Mouse (Mus musculus) adrenal gland, postnatal 25 days (tissue): Measurements from ENCODE around the gene Atp6v1fnb. TPM values are rescaled to one million over a fixed set of nuclear protein-coding genes. Genes with fewer than 3 reads are reported as not detected.

Experiments used
- DNase-seq: peaks from one replicate; pipeline ENCODE4 v3.0.0; 2021; ENCODE audit warnings: mixed read lengths
- long read RNA-seq: library from polyadenylated mRNA; stranded (forward); transcript quantifications from one replicate; pipeline ENCODE4 v2.0.0, GENCODE M21; 2021
- total RNA-seq: library from RNA; stranded (reverse); gene quantifications from 2 replicates; pipeline ENCODE4 v1.2.3, GENCODE M21; 2021

The Atp6v1fnb gene
- total RNA-seq = not detected in 2 replicates
- long read RNA-seq = 0 reads

DNA sequence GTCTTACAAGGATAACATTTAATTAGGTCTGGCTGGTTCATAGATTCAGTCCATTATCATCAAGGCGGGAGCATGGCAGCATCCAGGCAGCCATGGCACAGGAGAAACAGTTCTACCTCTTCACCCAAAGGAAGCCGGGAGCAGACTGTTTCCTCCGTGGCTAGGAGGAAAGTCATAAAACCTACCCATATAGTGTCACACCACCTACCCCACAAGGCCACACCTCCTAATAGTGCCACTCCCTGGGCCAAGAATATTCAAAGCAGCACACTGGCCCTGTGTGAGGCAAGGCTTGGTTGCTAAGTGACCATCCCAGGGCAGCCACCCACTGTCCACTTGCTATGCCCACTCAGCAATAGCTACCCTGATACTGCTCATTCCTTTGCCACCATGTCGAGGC, at the start of gene Atp6v1fnb:
Gene Atp6v1fnb (plus strand): TSS at position 301 of the 400 bp plus-strand sequence.
- DNase-seq = no peak

DNA sequence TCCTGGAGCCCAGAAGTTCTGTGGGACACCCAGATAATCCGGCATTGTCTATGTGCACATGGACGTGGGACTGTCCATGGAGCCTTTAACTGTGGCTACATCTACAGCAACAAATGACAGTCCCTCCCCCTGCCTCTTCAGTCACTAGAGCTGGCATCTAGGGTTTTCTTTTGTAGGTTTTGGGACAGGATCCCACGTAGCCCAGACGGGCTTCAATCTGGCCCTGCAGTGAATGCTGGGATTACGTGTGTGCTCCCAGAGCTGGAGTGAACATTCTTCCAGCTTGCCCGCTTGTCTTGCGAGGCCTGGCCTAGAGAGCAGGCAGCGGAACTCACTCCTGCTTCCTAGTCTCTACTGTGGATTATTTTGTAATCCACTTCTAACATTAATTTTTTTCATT, 46.1 kb upstream of the Atp6v1fnb start:
- DNase-seq = no peak

DNA sequence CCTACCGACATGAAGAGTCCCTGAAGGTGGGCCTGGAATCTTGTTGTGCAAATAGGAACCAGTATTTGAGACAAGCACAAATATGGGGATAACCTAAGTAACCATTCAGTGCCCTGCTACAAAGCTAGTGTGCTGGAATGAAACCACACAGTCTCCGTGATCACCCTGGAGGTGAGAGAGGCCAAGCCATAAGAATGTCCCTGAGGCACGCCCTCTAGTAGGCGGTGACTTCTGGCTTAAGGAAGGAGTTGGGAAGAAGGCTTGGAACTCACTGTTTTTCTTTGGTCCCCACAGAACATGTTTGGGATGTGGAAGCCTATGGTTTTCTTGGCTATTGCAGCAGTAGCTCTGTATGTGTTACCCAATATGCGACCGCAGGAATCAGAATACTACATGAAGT, 44.9 kb upstream of the Atp6v1fnb start:
- no peak for DNase-seq

DNA sequence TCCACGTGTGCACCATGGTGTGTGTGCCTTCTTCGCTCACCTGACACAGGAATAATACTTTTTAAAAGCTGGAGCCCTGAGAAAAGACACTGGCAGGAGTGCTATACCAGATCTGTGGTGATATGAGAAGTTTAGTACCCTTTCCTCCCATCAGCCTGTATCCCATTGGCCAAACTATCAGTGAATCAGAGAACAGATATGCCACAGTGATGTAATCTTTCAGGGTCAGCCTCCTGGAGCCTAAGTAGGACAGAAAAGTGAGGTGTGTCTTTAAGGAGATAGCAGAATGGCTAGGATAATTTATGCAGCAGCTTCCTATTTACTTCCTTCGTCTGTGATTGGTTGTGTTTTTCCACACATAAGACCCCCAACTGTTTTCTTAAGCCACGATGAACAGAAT, 43.1 kb upstream of the Atp6v1fnb start:
- DNase-seq = no peak

DNA sequence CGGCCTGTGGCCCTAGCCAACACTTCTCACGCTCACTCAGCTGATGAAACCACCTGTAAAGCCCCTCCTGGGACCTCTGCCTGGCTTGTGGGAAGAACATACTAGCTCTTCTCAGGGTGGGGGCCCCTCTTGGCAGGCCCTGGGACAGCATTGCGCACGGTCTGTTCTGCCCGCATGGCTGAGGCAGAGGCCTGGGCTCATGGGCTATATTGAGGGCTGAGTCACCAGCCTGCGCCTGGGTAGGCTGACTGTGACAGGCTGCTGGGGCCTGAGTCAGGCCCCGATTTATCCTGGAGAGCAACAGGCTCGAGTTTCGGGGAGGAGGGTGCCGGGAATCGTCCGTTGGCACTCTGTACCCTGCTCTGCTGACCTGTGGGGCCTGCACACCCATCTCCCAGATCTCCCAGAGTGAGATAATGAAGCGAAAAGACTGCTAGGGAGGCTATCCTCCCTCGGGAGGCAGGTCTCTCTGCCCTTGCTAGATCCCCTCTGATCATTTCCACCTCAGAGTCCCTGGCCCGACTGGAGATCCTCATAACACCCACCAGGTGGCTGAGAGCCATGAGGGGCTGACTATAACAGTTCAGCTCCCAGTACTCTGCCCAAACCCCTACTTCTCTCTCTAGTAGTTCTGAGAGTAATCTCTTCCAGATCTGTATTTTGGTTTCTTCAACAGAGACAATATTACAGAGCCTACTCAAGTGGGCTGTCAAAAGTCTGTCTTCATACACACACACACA, 40.4 kb upstream of the Atp6v1fnb start:
- DNase-seq = no peak

DNA sequence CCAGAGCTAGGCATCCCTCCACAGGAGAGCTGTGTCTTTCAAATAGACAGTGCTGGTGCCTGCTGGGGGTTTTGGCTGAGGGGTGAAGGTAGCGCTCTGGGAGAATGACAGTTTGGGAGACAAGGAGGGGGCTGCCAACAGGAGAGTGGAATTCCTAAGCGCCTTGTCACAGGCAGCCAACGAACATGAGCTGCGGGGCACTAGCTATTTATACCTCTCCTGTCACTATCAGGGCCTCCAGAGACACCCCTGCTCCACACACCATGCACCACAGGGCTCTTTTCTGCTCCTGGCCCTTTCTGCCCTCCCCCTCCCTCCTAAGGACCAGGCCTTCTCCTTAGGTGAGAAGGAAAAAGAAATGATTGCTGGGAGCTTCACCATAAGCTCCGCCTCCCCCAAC, 39.8 kb upstream of the Atp6v1fnb start:
- no peak for DNase-seq

DNA sequence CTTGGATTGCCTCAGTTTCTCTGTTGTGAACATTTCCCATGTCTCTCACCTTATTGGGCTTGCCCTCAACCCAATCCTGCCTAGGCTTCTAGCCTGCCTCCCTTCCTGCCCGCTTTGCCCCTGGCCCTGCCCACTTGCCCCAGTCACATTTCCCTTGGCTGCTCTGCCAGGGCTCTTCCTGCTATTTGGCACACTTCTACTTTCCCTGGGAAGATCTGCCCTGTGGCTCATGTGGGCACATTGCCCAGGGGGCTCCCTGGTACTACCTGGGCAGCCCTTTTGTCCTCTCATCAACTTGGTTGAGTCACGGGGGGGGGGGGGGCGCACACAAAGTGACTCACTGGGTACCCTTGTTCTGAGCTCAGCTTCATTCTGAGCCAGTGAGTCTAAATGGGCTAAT, 39.1 kb upstream of the Atp6v1fnb start:
- DNase-seq = no peak

DNA sequence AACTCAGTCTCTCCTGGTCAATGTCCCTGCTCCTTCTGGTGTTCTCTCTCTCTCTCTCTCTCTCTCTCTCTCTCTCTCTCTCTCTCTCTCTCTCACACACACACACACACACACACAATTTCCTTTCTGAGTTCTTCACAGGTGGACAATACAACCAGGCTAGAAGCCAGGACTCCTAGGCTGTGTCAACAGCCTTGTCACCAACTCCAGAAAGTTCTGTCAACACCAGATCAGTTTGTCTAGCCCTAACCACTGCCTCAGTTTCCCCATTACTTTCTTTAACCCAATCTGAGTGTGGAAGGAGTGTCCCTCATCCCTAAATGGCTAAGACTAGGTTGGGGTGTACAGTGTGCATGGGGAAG, 38.6 kb upstream of the Atp6v1fnb start:
- DNase-seq = no peak

DNA sequence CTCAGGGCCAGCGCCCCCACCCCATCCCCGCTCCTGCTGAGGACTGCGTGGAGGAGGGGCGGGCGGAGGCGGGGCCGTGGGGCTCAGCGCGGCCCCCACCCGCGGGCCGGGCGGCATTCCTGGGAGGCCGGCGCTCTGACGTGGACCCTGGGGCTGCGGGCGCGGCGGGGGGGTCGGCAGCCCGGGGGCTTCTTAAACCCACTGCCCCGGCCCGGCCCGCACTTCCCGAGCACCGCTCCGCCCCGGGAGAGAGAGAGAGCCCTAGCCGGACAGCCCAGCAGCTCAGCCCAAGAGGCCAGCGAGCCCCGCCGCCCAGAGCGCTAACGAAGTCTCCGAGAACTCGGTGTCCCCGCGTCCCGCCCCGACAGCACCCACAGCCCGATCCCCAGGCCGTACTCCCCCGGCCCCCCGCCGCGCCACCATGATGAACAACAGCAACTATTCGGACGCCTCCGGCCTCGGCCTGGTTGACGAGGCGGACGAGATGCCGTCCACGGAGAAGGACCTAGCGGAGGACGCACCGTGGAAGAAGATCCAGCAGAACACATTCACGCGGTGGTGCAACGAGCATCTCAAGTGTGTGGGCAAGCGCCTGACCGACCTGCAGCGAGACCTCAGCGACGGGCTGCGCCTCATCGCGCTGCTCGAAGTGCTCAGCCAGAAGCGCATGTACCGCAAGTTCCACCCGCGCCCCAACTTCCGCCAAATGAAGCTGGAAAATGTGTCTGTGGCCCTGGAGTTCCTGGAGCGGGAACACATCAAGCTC, 38.0 kb upstream of the Atp6v1fnb start, which contains the start of gene Flnc:
Gene Flnc (plus strand): TSS at position 219 of the 766 bp plus-strand sequence.
- DNase-seq = peak; percentile 26

DNA sequence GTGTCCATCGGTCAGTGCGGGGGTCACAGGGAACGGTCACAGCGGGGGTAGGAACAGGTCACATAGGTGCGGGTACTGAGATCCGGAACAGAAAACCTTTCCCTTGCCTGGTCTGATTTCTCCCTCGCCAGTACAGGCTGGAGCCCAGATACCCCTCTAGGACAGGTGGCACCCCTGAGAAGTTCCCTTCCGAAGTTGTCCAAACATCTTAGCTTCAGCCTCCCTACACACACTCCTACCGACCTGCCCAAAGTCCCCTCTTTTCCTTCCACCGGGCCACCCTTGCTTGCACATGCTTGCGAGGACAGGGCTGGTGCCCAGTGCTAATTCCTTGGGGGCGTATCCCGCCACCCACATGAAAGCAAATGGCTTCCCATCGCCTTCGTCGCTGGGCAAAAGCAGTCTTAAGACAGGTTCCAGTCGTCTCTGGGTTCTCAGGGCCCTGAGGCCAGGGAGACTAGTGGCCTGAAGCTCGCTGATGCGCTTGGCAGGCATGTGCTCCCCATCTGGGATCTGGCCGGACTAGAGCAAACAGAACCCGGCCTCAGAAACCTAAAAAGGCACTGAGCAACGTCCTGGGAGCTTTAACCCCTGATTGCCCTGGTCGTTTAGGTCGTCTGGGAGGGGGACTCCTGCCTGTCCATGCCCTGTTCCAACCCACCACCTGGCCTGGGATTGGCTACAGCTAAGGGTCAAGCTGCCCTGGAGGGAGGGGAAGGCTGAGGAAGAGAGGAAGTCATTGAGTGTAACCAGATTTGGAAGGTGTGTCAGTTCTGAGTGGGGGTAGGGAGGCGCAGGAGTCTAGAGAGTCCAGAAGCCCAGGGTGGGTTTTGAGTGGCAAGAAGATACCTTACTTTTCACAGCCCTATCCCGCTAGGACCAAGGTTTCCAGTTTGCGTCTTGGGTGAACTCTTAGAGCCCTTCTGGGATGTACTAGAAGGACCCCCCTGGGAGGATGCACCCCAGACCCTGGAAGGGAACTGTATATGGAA, 37.1 kb upstream of the Atp6v1fnb start:
- DNase-seq = no peak

DNA sequence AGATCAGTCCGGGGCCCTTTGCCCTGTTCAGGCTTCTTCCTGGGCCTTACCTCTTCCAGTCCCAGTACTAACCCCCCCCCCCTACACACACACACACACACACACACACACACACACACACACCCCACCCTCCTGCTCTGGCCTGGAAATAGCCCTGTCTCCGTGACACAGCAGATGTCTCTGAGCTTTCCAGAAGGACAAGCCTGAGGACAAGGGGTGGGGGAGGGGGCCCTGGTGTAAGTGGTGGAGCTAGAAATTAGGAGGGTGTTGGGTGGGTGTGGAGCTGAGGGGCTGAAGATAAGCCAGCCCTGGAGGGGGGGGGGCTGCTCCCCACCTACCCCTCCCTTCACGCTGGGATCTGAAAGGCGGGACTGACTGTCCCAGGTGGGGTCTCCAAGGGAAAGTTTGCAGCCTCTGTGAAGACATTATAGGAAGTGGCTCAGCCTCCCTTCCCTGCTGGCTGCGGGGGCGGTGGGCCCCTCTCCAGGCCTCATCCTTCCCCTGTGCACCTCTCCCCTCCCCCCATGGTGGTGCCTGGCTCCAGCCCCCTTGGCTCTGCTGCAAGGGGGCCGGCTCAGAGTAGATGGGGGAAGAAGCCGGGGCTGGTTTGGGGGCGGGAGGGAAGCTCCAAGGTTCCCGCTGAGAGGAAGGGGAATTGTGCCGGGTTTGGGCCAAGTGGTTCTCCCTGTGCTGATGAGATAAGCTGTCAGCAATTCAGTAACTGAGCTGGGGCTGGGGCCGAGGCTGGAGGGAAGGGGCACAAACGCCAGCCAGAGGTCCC, 36.1 kb upstream of the Atp6v1fnb start:
- DNase-seq = no peak

DNA sequence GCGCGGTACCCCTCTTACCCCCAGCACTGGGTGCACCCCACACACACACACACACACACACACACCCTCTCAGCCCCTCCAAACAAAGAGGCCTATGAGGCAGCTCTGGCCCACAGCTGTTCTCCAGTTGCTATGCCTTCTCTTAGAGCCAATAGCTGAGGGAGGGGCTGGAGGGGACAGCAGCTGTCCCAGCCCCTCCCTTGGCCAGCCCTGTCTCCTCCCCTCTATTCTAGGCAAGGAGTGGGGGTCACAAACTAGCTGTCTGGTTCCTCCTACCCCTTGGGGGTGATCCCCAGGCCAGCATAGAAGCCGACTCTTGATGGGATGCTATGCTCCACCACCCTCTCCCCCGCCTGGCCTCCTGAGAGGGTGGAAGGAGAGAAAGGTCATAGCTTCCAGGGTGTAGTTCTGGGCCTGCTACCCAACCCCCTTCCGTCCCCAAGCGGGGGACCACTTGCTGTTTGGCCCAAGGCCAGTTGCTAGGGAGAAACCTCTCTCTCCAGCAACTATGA, 35.2 kb upstream of the Atp6v1fnb start:
- no peak for DNase-seq

DNA sequence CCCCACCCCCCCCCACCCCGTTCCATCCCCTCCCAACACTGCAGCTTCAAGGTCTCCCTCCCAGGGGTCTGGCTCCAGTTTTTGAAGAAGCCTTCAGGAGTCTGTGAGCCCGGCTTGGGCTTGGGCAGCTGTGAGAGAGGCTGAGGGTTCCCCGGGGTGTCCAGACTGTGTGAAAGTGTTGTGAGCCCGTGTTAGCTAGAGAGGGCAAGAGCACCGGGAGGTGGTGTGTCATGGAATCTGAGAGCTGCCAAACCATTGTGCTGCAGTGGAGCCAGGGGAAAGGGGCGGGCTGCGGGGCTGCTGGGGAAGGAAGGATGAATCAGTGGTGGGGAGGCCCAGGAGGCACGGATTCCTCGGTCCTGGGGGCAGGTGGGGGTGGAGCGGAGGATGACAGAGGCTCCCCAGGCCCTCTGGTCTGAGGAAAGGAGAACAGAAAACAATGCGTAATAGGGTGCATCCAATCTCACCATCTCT, 34.7 kb upstream of the Atp6v1fnb start:
- peak; percentile 34 for DNase-seq

DNA sequence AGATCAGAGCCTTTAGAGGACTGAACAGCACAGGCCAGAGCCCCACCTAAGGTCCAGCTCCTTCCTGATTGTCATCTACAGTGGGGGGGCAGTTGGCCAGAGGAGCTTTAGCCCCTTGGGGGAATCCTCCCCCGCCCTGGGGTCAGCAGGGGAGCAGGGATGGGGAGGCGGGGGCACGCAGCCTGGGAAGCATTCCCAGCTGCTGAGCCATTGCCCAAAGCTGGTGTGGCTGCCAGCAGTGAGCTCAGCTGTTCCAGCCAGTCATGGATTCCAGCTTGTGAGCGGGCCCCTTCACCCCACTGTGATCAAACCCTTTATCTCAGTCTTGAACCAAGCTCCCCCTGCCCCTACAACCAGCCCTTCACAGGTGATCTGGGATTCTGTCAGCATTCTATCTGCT, 32.0 kb upstream of the Atp6v1fnb start:
- DNase-seq = no peak

DNA sequence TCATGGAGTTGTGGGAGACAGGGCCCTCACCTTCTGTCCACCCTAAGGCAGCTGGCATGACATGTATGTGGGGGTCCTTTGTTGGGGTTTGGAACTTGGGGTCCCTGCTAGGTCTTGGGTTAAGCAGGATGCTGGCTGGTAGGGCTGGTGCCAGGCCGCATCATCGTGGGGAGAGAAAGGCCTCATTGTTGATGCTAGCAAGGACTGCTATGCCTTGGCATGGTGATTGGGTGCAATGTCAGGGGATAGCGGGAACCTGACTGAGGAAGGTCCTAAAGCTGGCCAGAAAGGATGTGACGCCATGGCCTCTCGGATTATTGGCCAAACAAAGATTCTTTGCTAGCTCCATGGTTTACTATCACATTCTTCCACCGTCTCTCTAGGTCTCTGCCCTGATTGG, 31.4 kb upstream of the Atp6v1fnb start:
- no peak for DNase-seq

DNA sequence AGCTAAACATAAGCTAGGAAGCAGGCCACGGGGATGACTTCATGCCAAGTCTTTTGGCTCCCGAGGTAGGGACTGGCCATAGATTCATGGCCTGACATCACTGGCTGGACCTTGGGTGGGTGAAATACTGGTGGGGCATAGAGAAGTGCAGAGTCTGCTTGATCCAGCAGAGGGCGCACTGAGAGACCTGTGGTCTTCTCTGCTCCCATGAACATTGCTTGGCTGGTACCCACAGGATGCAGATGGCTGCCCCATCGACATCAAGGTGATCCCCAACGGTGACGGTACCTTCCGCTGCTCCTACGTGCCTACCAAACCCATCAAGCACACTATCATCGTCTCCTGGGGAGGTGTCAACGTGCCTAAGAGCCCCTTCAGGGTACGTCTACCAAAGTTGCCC, 26.5 kb upstream of the Atp6v1fnb start:
- peak; percentile 46 for DNase-seq

DNA sequence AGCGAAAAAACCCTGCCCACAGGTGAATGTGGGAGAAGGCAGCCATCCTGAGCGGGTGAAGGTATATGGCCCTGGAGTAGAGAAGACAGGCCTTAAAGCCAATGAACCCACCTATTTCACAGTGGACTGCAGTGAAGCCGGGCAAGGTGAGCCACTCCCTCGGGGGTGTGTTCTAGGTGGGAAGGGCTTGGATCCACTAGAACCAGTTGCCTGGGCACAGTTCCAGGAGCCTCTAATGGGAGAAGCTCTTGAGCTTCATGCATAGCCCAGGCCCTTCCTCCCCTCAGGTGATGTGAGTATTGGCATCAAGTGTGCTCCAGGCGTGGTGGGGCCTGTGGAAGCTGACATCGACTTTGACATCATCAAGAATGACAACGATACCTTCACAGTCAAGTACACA, 25.9 kb upstream of the Atp6v1fnb start:
- no peak for DNase-seq

DNA sequence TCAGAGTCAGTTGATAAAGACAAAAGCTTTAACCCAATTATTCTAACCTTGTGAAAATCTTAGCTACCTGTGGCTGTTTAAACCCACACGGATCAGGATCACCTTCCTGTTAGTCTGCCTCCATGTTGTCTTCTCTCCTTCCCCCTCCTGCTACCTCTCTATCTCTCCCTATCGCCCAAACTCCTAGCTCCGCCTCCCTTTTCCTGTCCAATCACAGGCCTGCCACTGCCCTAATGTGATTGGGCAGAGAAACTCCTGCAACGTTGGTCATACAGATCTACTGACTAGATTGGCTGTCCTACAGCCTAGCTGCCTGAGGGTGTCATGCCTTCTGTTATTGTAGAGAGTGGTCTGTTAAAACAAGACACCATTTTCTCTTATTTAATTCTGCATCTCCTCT, 21.4 kb upstream of the Atp6v1fnb start:
- no peak for DNase-seq

DNA sequence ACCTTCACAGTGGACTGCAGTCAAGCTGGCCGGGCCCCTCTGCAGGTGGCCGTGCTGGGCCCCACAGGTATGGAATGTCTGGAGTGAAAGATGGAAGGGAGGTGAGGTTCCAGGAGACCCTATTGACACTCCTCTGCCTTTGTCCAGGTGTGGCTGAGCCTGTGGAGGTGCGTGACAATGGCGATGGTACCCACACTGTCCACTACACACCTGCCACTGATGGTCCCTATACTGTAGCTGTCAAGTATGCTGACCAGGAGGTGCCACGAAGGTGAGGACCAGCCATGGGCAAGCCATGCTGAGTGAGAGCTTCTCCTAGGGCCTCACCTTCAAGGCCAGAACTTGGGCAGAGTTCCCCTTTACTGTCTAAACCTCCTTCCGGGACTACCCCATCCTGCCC, 20.6 kb upstream of the Atp6v1fnb start:
- DNase-seq = no peak

DNA sequence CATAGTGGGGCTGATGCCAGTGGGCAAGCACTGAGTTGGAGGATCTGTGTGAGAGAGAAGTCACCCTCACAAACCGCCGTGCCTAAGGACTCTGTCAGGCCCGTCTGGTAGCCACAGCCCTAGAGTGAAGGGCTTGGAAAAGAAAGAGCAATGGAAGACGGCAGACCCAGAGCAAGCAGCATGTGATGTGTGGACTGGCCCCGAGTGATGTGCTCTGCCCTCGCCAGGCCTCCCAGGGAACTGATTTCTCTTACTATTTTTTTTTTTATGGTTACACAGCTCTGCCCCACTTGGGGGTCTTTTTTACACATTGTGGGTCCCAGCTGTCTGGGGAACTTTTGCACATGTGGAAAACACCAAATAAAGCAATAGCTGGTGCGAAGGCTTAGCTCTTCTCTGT, 9.7 kb upstream of the Atp6v1fnb start:
- no peak for DNase-seq

DNA sequence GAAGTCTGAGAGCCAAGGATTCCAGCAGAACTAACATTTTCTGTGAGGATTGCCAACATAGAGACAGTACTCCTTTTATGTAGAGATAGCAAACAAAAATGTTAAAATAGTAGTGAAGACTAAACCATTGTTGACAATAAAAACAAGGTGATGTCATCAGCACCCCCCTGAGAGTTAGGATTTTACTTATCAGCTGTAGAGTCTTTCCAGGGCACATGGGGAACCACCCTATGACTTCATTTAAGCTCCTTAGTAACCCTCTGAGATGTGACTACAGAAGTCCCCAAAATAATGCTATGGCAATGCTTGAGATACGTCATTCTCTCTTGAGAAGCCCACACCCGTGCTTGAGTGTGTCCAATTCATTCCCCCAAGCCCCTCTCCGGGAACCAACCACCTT, 7.8 kb upstream of the Atp6v1fnb start:
- DNase-seq = no peak
